Mouse (Mus musculus): ENCODE data around the gene Igdcc3.
A peak's percentile ranks its signal among the peaks of the same experiment; 100 is the strongest.

Igdcc3 gene

GRCm38 (mm10) chr9:65175939-65176871 is 35.2 kb downstream of the Igdcc3 start:
- no peak for DNase-seq (ENCODE audit: low read depth, low spot score)

- DNase-seq (ENCODE audit: low read depth, low spot score), result no peak
Observed at GRCm38 (mm10) chr9:65177497-65177896, 36.5 kb downstream of the Igdcc3 start.

GRCm38 (mm10) chr9:65177912-65178311 is 36.9 kb downstream of the Igdcc3 start:
- DNase-seq (ENCODE audit: low read depth, low spot score), result no peak

- no peak for DNase-seq (ENCODE audit: low read depth, low spot score)
Observed at GRCm38 (mm10) chr9:65178336-65179213, 37.6 kb downstream of the Igdcc3 start.

GRCm38 (mm10) chr9:65179817-65180624 is 39.0 kb downstream of the Igdcc3 start:
- no peak for DNase-seq (ENCODE audit: low read depth, low spot score)

GRCm38 (mm10) chr9:65188599-65188998 is 47.6 kb downstream of the Igdcc3 start:
- peak; percentile 95 for DNase-seq (ENCODE audit: low read depth, low spot score)

GRCm38 (mm10) chr9:65190306-65190705 is 49.3 kb downstream of the Igdcc3 start:
- no peak for DNase-seq (ENCODE audit: low read depth, low spot score)

- no peak for DNase-seq (ENCODE audit: low read depth, low spot score)
Observed at GRCm38 (mm10) chr9:65191389-65191754, 50.4 kb downstream of the Igdcc3 start.

GRCm38 (mm10) chr9:65191755-65192469 is 50.9 kb downstream of the Igdcc3 start:
- DNase-seq (ENCODE audit: low read depth, low spot score), result no peak

GRCm38 (mm10) chr9:65193214-65193613 is 52.2 kb downstream of the Igdcc3 start:
- DNase-seq (ENCODE audit: low read depth, low spot score), result no peak

- no peak for DNase-seq (ENCODE audit: low read depth, low spot score)
Observed at GRCm38 (mm10) chr9:65195053-65195452, 54.1 kb downstream of the Igdcc3 start, which contains the start of gene Parp16. Parp16 (plus strand) TSS chr9:65195353.

GRCm38 (mm10) chr9:65195621-65195981 is 54.6 kb downstream of the Igdcc3 start:
- DNase-seq (ENCODE audit: low read depth, low spot score), result no peak

GRCm38 (mm10) chr9:65195982-65196737 is 55.2 kb downstream of the Igdcc3 start:
- DNase-seq (ENCODE audit: low read depth, low spot score), result peak; percentile 87

GRCm38 (mm10) chr9:65196738-65197569 is 56.0 kb downstream of the Igdcc3 start:
- DNase-seq (ENCODE audit: low read depth, low spot score), result peak; percentile 92

GRCm38 (mm10) chr9:65197826-65198225 is 56.8 kb downstream of the Igdcc3 start:
- DNase-seq (ENCODE audit: low read depth, low spot score), result no peak

- no peak for DNase-seq (ENCODE audit: low read depth, low spot score)
Observed at GRCm38 (mm10) chr9:65199723-65200122, 58.7 kb downstream of the Igdcc3 start.

- no peak for DNase-seq (ENCODE audit: low read depth, low spot score)
Observed at GRCm38 (mm10) chr9:65200606-65201005, 59.6 kb downstream of the Igdcc3 start.

- peak; percentile 52 for DNase-seq (ENCODE audit: low read depth, low spot score)
Observed at GRCm38 (mm10) chr9:65201021-65201380, 60.0 kb downstream of the Igdcc3 start.
